Mouse (Mus musculus): ENCODE data around the gene Rasl11a.

GRCm38 (mm10) chr5:146883053-146883452 lies 38.2 kb downstream of the Rasl11a start:
- TF ChIP-seq CTCF (IDR thresholded peaks at IDR 0.05; ENCODE audit: low read depth, low read length) (no peak), POLR2A (IDR thresholded peaks at IDR 0.05; ENCODE audit: insufficient read depth, low read length) (no peak), EP300 (IDR thresholded peaks at IDR 0.05; ENCODE audit: insufficient read depth, low read depth, low read length) (no peak)

Data from ES-Bruce4 (cell line).